Mouse (Mus musculus): ENCODE measurements at regions not wholly inside any gene's neighbourhood (a gene's known extent, or its start where the extent isn't known, plus 50 kb on each side); places are given as distances from the start of the nearest gene placed in this dataset.

DNA sequence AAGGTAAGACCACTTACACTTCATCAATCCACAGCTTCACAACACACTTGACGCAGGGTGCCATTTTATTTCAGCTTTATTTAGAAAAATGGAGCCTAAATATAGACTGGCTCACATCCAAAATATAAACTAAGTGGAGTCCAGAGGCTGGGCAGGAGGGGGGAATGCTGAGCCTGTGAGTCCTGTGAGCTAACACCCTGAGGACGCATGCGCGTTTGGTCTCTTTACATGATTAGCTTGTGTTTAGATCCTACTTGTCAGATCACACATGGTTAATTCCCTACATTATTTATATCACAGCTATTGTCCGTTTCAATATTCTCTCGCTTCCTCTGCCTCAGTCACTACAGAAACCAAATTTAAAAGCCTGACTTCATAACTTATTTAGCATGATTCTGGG lies 99.1 kb upstream of the Hnrnpa3 start:
- ATAC-seq (ENCODE audit: insufficient number of reproducible peaks, insufficient read depth, low FRiP score, low read depth), result no peak
- H3K4me3 ChIP-seq (ENCODE audit: low read depth, low read length), result no peak overlapping the region
- no peaks in the 10 kb centered on the region for H3K27me3 ChIP-seq (ENCODE audit: control insufficient read depth, insufficient read depth, low read length)
- peaks cover 3% of the 10 kb centered on the region; the same call in 1 of the 2 replicates for H3K4me1 ChIP-seq (ENCODE audit: control insufficient read depth, insufficient read depth, low read length)
- H3K9me3 ChIP-seq (ENCODE audit: control insufficient read depth, low read depth, low read length), result no peaks in the 10 kb centered on the region
- H3K27ac ChIP-seq (ENCODE audit: low read length), result no peak overlapping the region
- 38% methylated on average over 6 of the region's 6 CpGs for WGBS
- no peaks in the 10 kb centered on the region for H3K36me3 ChIP-seq (ENCODE audit: control insufficient read depth, insufficient read depth, low read length)
- no peak overlapping the region for H3K4me2 ChIP-seq (replicated peaks; ENCODE audit: low read depth, low read length)
- H3K9ac ChIP-seq (replicated peaks; ENCODE audit: low read depth, low read length), result no peak overlapping the region

DNA sequence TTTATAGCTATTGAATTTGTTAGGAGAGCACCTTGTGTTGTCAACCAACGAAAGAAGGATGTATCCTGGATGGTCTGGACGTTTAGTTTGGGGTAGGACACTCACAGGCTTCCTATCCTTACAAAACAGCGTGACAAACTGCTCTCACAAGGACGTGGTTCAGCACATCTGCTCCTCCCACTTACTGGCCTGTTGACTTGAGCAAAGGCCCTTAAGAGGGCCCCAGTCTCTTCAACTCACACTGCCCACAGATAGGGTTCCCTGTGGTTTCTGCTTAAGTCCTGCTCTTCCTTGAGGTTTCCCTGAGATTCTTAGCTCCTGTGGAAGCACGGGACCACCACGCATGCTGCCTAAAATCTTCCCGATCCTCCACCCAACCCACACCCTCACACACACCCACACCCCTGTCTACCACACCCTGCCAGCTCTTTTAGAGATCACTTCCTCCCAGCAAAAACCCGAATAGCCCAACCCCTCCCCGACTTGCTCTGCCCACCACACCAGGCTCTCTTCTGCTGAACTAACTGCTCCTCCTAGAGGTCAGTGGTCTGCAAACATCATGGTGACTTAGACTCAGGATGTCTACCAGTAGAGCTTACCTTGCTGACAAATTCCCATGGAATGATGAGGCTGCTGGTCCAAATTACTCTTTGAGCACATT lies 95.7 kb upstream of the Hnrnpa3 start:
- WGBS, result 57% methylated on average over 9 of the region's 9 CpGs
- Histone ChIP-seq H3K4me1 (ENCODE audit: control insufficient read depth, insufficient read depth, low read length) (no peaks in the 10 kb centered on the region; the same call in 1 of the 2 replicates), H3K9ac (replicated peaks; ENCODE audit: low read depth, low read length) (no peak overlapping the region), H3K36me3 (ENCODE audit: control insufficient read depth, insufficient read depth, low read length) (no peaks in the 10 kb centered on the region), H3K4me2 (replicated peaks; ENCODE audit: low read depth, low read length) (no peak overlapping the region), H3K27me3 (ENCODE audit: control insufficient read depth, insufficient read depth, low read length) (no peaks in the 10 kb centered on the region), H3K9me3 (ENCODE audit: control insufficient read depth, low read depth, low read length) (no peaks in the 10 kb centered on the region), H3K27ac (ENCODE audit: low read length) (no peak overlapping the region), H3K4me3 (ENCODE audit: low read depth, low read length) (no peak overlapping the region)
- no peak for ATAC-seq (ENCODE audit: insufficient number of reproducible peaks, insufficient read depth, low FRiP score, low read depth)

GRCm38 (mm10) chr2:75564809-75565208 lies 94.3 kb upstream of the Hnrnpa3 start:
- WGBS, result 77% methylated on average over 5 of the region's 5 CpGs
- Histone ChIP-seq H3K27ac (ENCODE audit: low read length) (no peak overlapping the region), H3K9ac (replicated peaks; ENCODE audit: low read depth, low read length) (no peak overlapping the region), H3K9me3 (ENCODE audit: control insufficient read depth, low read depth, low read length) (no peaks in the 10 kb centered on the region), H3K4me3 (ENCODE audit: low read depth, low read length) (no peak overlapping the region), H3K4me2 (replicated peaks; ENCODE audit: low read depth, low read length) (no peak overlapping the region), H3K27me3 (ENCODE audit: control insufficient read depth, insufficient read depth, low read length) (no peaks in the 10 kb centered on the region), H3K36me3 (ENCODE audit: control insufficient read depth, insufficient read depth, low read length) (no peaks in the 10 kb centered on the region), H3K4me1 (ENCODE audit: control insufficient read depth, insufficient read depth, low read length) (no peaks in the 10 kb centered on the region)
- ATAC-seq (ENCODE audit: insufficient number of reproducible peaks, insufficient read depth, low FRiP score, low read depth), result no peak

GRCm38 (mm10) chr2:75567131-75567530 lies 91.9 kb upstream of the Hnrnpa3 start:
- no peak overlapping the region for H3K4me3 ChIP-seq (ENCODE audit: low read depth, low read length)
- H3K27ac ChIP-seq (ENCODE audit: low read length), result no peak overlapping the region
- no peaks in the 10 kb centered on the region for H3K4me1 ChIP-seq (ENCODE audit: control insufficient read depth, insufficient read depth, low read length)
- H3K9me3 ChIP-seq (ENCODE audit: control insufficient read depth, low read depth, low read length), result no peaks in the 10 kb centered on the region
- no peaks in the 10 kb centered on the region for H3K36me3 ChIP-seq (ENCODE audit: control insufficient read depth, insufficient read depth, low read length)
- 75% methylated on average over 4 of the region's 4 CpGs for WGBS
- no peak overlapping the region for H3K9ac ChIP-seq (replicated peaks; ENCODE audit: low read depth, low read length)
- ATAC-seq (ENCODE audit: insufficient number of reproducible peaks, insufficient read depth, low FRiP score, low read depth), result no peak
- no peak overlapping the region for H3K4me2 ChIP-seq (replicated peaks; ENCODE audit: low read depth, low read length)
- no peaks in the 10 kb centered on the region for H3K27me3 ChIP-seq (ENCODE audit: control insufficient read depth, insufficient read depth, low read length)

- no peaks in the 10 kb centered on the region for H3K4me1 ChIP-seq (ENCODE audit: control insufficient read depth, insufficient read depth, low read length)
- no peak overlapping the region for H3K27ac ChIP-seq (ENCODE audit: low read length)
- H3K4me2 ChIP-seq (replicated peaks; ENCODE audit: low read depth, low read length), result no peak overlapping the region
- H3K4me3 ChIP-seq (ENCODE audit: low read depth, low read length), result no peak overlapping the region
- 84% methylated on average over 6 of the region's 6 CpGs for WGBS
- H3K9ac ChIP-seq (replicated peaks; ENCODE audit: low read depth, low read length), result no peak overlapping the region
- ATAC-seq (ENCODE audit: insufficient number of reproducible peaks, insufficient read depth, low FRiP score, low read depth), result no peak
- H3K9me3 ChIP-seq (ENCODE audit: control insufficient read depth, low read depth, low read length), result no peaks in the 10 kb centered on the region
- H3K36me3 ChIP-seq (ENCODE audit: control insufficient read depth, insufficient read depth, low read length), result no peaks in the 10 kb centered on the region
- H3K27me3 ChIP-seq (ENCODE audit: control insufficient read depth, insufficient read depth, low read length), result no peaks in the 10 kb centered on the region
These were observed 89.3 kb upstream of the Hnrnpa3 start for GRCm38 (mm10) chr2:75569756-75570155.

DNA sequence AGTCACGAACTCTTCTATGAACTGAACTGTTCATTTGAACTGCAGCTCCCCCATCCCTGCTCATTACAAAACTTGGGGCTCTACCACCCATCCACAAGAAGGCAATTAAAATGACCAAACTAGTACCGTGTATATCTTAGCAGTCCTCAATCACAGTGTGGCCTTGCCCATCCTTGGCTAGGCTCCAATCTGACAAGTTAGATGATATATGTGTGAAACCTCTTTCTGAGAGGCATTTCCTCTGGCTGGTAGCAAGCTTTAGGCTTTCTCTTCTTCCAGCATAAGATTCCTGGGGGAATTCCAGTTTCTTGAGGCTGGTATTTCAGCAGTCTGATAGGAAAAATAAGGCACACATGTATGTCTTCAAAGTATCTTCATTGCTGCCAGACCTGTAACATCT lies 88.8 kb upstream of the Hnrnpa3 start:
- Histone ChIP-seq H3K4me2 (replicated peaks; ENCODE audit: low read depth, low read length) (no peak overlapping the region), H3K9ac (replicated peaks; ENCODE audit: low read depth, low read length) (no peak overlapping the region), H3K9me3 (ENCODE audit: control insufficient read depth, low read depth, low read length) (no peaks in the 10 kb centered on the region), H3K27me3 (ENCODE audit: control insufficient read depth, insufficient read depth, low read length) (no peaks in the 10 kb centered on the region), H3K27ac (ENCODE audit: low read length) (no peak overlapping the region), H3K36me3 (ENCODE audit: control insufficient read depth, insufficient read depth, low read length) (no peaks in the 10 kb centered on the region), H3K4me3 (ENCODE audit: low read depth, low read length) (no peak overlapping the region), H3K4me1 (ENCODE audit: control insufficient read depth, insufficient read depth, low read length) (no peaks in the 10 kb centered on the region)
- 59% methylated on average over 2 of the region's 2 CpGs for WGBS
- ATAC-seq (ENCODE audit: insufficient number of reproducible peaks, insufficient read depth, low FRiP score, low read depth), result no peak

DNA sequence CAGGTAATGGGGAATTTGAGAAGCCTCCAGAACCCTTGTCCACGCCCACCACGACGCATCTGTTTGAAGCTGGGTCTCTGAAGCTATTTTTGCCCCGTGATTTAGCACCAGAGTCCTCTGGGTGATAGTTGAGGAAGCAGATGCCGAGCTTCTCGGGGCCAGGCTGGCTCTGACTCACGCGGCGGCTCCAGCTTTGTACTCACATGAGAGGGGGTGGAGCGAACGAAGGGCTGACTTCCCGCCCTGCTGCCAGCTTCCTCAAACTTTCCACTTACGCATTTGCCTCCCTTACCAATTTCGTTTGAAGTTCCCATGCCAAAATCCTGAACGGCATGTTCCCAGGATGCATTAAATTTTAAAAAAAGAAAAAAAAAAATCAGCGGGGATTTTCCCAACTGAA lies 74.1 kb upstream of the Hnrnpa3 start:
- WGBS, result 2% methylated on average over 16 of the region's 16 CpGs
- Histone ChIP-seq H3K9me3 (ENCODE audit: control insufficient read depth, low read depth, low read length) (no peaks in the 10 kb centered on the region), H3K4me2 (replicated peaks; ENCODE audit: low read depth, low read length) (peak overlapping the region; percentile 66), H3K4me1 (ENCODE audit: control insufficient read depth, insufficient read depth, low read length) (peaks cover 6% of the 10 kb centered on the region; the same call in 1 of the 2 replicates), H3K27ac (ENCODE audit: low read length) (no peak overlapping the region; the same call in 1 of the 2 replicates), H3K27me3 (ENCODE audit: control insufficient read depth, insufficient read depth, low read length) (no peaks in the 10 kb centered on the region), H3K9ac (replicated peaks; ENCODE audit: low read depth, low read length) (peak overlapping the region; percentile 18; the same call in 1 of the 2 replicates), H3K4me3 (ENCODE audit: low read depth, low read length) (peak overlapping the region; percentile 19; the same call in 1 of the 2 replicates), H3K36me3 (ENCODE audit: control insufficient read depth, insufficient read depth, low read length) (no peaks in the 10 kb centered on the region)
- peak; percentile 72; the same call in 1 of the 2 replicates for ATAC-seq (ENCODE audit: insufficient number of reproducible peaks, insufficient read depth, low FRiP score, low read depth)

GRCm38 (mm10) chr2:75588572-75588971 lies 70.5 kb upstream of the Hnrnpa3 start:
- no peaks in the 10 kb centered on the region for H3K36me3 ChIP-seq (ENCODE audit: control insufficient read depth, insufficient read depth, low read length)
- ATAC-seq (ENCODE audit: insufficient number of reproducible peaks, insufficient read depth, low FRiP score, low read depth), result no peak
- H3K27me3 ChIP-seq (ENCODE audit: control insufficient read depth, insufficient read depth, low read length), result peaks cover 5% of the 10 kb centered on the region; the same call in 1 of the 2 replicates
- no peak overlapping the region for H3K9ac ChIP-seq (replicated peaks; ENCODE audit: low read depth, low read length)
- H3K4me2 ChIP-seq (replicated peaks; ENCODE audit: low read depth, low read length), result no peak overlapping the region
- H3K27ac ChIP-seq (ENCODE audit: low read length), result no peak overlapping the region
- 2% methylated on average over 6 of the region's 6 CpGs for WGBS
- H3K4me3 ChIP-seq (ENCODE audit: low read depth, low read length), result no peak overlapping the region
- no peaks in the 10 kb centered on the region for H3K9me3 ChIP-seq (ENCODE audit: control insufficient read depth, low read depth, low read length)
- H3K4me1 ChIP-seq (ENCODE audit: control insufficient read depth, insufficient read depth, low read length), result peaks cover 6% of the 10 kb centered on the region; the same call in 1 of the 2 replicates

- peak; percentile 48; the same call in 1 of the 2 replicates for ATAC-seq (ENCODE audit: insufficient number of reproducible peaks, insufficient read depth, low FRiP score, low read depth)
- peak overlapping the region; percentile 11; the same call in 1 of the 2 replicates for H3K4me3 ChIP-seq (ENCODE audit: low read depth, low read length)
- 5% methylated on average over 19 of the region's 19 CpGs for WGBS
- H3K9ac ChIP-seq (replicated peaks; ENCODE audit: low read depth, low read length), result no peak overlapping the region
- H3K27me3 ChIP-seq (ENCODE audit: control insufficient read depth, insufficient read depth, low read length), result peaks cover 5% of the 10 kb centered on the region; the same call in 1 of the 2 replicates
- H3K36me3 ChIP-seq (ENCODE audit: control insufficient read depth, insufficient read depth, low read length), result no peaks in the 10 kb centered on the region
- H3K4me1 ChIP-seq (ENCODE audit: control insufficient read depth, insufficient read depth, low read length), result peaks cover 6% of the 10 kb centered on the region; the same call in 1 of the 2 replicates
- no peak overlapping the region for H3K27ac ChIP-seq (ENCODE audit: low read length)
- peak overlapping the region; percentile 36 for H3K4me2 ChIP-seq (replicated peaks; ENCODE audit: low read depth, low read length)
- H3K9me3 ChIP-seq (ENCODE audit: control insufficient read depth, low read depth, low read length), result no peaks in the 10 kb centered on the region
These were observed 69.6 kb upstream of the Hnrnpa3 start for GRCm38 (mm10) chr2:75589452-75589851.

Data from stomach, embryonic 14.5 days (tissue).